Mouse (Mus musculus) heart, adult 2 months (tissue): Measurements from ENCODE around the gene Ccndbp1.

Source experiments
- CTCF ChIP-seq: fragments of 200-600 bp; IDR thresholded peaks from 2 replicates; pipeline ENCODE4 v1.8.1; 2022; ENCODE audit warnings: antibody characterized with exemption, mild to moderate bottlenecking, moderate library complexity
- EP300 ChIP-seq: fragments of 200-500 bp; IDR thresholded peaks from 2 replicates; pipeline ENCODE4 v1.6.1; 2011; ENCODE audit warnings: low read depth, low read length, control low read depth; ENCODE audit not compliant: insufficient read depth
- POLR2A ChIP-seq: fragments of 200-500 bp; IDR thresholded peaks from 2 replicates; pipeline ENCODE4 v1.6.1; 2011; ENCODE audit warnings: mild to moderate bottlenecking, low read depth, low read length, control low read depth; ENCODE audit not compliant: insufficient read depth

DNA sequence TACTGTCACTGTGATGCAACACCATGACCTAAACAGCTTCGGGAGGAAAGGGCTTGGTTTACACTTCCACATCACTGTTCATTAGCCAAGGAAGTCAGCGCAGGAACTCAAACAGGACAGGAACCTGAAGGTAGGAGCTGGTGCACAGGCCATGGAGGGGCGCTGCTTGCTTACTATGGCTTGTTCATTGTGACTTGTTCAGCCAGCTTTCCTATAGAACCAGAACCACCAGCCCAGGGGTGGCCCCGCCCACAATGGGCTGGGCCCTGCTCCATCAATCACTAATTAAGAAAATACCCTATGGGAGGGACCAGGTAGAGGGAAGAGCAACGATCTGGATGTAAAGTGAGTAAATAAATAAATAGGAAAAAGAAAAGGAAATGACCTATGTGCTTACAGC, 35.2 kb upstream of the Ccndbp1 start:
- TF ChIP-seq CTCF (no peak), EP300 (no peak), POLR2A (no peak)
